Mouse (Mus musculus): ENCODE results near the gene Pigq.
A peak's percentile ranks its signal among the peaks of the same experiment; 100 is the strongest.

The Pigq gene

GRCm38 (mm10) chr17:25925348-25925747 is 19.4 kb downstream of the Pigq start:
- DNase-seq (ENCODE audit: low read depth, low spot score), result no peak

DNA sequence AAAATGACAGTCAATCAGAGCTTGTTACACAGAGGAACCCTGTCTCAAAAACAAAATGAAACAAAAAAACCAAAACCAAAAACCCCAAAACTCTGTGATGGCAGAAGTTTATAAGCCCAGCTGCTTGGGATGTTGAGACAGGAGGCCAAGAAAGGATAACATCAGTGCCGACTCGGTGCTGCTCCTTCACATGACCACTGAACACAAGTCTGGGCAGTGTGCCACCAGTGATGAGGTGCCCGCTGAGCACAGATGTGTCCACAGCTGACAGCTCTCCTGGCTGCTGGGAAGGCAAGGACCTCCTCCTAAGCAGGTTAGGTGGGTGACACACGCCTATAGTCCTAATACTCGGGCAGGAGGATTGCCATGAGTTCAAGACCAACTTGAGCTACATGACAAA is 22.6 kb downstream of the Pigq start:
- no peak for DNase-seq (ENCODE audit: low read depth, low spot score)

DNA sequence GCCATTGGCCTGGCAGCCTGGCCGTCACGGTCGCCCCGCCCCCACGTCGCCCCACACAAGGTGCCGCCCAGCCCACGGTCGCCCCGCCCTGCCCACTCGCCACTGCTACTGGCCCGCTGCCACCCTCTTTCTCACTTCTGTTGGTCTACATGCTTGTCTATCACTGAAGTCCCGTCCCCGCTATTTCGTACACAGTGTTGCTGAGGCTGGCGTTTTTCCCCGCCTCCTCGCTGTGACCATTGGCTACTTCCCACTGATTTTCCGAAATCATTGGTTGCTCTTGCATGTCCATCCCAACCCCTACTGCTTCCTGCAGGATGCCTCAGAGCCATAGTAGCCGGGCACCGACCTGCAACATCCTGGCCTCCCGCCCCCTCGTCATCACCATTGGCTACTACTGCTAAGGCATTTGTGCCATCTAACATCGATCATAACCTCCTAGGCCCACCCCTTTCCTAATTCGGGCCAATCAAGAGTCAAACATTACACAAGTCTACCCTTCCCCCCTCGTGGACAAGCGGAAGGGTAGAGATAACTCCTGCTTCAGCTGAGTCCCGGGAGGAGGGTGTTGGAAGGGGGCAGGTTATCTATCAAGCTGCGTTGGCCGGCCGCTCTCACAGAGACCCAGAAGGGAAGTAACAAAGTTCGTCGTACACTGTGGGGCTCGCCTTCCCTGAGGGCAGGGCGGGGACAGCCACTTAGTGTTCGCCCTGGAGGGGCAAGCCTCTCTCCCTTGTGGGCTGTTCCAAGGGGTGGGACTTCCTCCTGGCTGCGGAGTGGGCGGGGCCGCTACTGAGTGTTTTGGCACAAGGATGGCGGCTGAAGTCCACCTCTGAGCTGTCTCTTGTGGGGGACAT is 24.7 kb downstream of the Pigq start:
- peak; percentile 99 for DNase-seq (ENCODE audit: low read depth, low spot score)

- DNase-seq (ENCODE audit: low read depth, low spot score), result peak; percentile 47
Measured at GRCm38 (mm10) chr17:25919144-25919785, 25.5 kb downstream of the Pigq start, which contains the start of gene Rab40c. Rab40c (minus strand) TSS chr17:25919727.

DNA sequence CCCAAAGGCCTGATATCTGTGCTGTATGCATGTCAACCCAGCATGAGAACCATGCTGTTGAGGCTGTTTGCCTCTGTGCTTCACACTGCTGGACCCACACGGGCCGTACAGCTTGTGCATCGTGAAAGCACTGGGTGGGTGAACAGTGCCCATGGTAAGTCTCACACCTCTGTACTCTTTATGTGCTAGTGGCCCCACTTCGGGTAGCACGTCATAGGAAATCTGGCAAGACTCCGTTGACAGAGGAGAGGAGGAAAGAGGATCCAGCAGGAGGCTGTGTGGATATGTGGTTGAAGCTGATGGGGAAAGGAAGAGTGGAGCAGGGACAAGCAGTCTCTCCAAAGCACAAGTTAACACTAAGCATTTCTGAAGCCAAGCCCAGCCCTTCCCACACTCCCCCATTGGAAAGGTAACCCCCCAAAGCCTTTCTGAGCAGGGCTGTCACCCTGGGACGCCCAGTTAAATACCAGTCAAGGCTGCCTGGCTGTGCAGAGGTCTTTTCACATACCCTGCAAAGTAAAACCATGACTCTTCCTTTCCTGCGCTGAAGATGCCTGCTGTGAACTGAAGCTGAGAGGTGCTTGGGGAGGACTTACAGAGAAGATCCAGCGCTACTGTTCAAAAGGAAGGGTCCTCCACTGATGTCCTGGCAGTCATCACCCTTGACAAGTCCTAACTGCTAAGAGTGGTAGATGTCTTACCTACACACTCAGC is 26.5 kb downstream of the Pigq start:
- DNase-seq (ENCODE audit: low read depth, low spot score), result no peak

DNA sequence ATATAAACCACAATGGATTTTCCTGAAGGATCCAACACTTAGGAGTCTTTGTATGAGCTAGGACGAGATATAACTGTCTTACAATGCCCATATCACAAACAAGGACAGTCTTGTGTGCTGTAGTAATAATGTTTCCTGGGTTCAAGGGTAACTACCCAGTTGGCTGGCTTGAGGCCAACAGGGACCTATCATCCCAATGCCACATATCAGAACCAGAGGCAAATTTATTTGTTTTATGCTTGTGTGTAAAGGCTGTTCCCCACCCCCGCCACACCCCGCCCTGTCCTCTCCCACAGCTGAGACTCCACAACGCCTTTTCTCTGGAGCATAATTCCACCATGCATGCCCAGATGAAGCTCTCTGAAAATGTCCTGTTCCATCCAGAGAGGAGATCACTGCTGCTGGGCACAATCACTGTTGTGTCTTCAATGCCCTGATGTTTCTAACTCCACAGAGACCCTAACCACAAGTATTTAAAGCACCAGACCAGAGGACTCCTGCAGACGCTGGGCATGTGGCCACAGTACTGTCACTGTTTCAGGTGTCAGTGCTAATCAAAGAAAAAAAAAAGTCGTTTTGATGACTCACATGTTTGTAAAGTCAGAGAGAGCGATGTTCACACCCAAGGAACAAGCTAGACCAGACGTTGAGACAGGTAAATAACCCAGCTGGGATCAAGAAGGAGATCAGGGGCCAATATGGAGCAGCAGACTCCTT is 27.6 kb downstream of the Pigq start:
- DNase-seq (ENCODE audit: low read depth, low spot score), result no peak

GRCm38 (mm10) chr17:25914295-25914694 is 30.4 kb downstream of the Pigq start:
- DNase-seq (ENCODE audit: low read depth, low spot score), result no peak

DNA sequence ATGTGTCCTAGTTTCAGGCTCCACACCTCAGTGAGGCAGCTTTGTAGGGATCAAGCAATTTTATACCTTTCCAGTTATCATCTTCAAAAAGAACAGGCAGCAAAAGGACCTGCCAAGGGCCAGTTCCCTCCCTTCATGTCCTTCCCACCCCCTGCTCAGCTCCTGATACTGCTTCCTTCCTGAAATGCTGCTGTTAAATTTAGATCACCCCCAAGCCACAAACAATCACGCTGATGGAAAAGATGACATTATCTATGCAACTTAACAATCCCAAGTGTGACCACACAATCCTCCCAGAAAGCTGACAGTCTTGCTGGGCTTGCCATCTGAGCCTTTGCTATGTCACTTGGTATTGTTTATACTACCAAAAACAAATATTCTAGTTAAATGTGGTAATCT is 30.9 kb downstream of the Pigq start:
- no peak for DNase-seq (ENCODE audit: low read depth, low spot score)

DNA sequence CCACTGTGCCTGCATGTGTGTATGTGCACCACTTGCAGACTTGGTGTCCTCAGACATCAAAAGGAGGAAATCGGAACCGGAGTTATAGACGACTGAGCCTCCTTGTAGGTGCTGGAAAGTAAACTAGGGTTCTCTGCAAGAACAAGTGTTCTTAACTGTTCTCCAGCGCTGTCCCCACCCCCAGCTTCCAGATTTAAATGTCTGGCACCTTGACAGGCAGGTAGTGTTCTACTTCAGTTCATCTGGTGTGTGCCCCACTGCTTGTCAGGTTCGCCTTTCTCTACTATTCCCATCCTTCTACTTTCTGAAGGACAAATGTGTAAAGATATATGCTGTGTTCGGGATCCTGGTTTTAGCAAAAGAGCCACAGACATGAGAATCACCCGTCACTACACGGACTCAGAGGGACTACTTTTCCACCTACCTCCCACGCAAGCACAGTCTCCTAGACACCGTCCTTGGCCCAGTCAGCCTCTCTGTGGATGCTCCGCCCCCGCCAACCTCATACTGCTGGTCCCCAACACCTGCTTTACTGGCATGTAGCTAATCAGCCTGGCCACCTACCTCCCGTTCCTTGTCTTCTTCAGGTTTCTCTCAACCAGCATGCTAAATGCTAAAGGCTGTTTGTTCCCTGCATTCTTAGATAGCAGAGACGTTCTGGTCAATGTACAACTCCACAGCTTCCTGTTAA is 31.4 kb downstream of the Pigq start:
- no peak for DNase-seq (ENCODE audit: low read depth, low spot score)

- no peak for DNase-seq (ENCODE audit: low read depth, low spot score)
Measured at GRCm38 (mm10) chr17:25911816-25912215, 32.9 kb downstream of the Pigq start.

DNA sequence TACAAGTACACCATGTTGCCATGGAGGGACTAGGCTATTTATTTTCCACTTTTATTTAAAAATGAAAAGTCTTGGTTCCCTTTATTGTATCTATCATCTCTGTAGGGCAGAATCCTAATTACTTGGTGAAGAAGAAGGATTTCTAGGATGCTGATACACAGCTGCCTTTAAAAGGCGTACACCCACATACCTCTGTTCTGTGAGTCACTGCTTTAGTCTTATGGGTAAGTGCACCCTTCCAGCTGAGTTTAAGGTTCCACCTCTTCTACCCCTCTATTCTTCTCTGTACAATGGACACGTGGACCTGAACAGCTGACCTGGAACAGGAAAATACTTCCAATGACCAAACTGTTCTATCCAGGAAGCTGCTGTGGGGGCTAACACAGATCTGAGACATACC is 37.1 kb downstream of the Pigq start:
- no peak for DNase-seq (ENCODE audit: low read depth, low spot score)

DNA sequence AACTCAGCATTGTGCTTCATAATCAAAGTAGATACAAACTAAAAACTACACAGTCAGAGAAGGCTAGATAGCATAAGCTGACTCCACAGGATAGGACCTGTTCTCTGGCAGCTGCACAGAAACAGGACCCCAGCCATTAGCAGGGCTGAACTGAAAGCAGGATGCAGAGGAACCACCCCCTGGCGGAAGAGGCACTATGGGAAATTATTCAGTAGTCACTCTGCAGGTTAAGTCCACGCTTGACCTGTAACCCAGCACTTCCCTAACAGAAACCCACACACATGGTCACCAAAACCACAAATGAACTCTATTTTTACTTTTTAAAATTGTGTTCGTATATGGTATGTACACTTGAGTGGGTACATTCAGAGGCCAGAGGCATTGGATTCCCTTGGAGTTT is 41.7 kb downstream of the Pigq start:
- no peak for DNase-seq (ENCODE audit: low read depth, low spot score)

- no peak for DNase-seq (ENCODE audit: low read depth, low spot score)
Measured at GRCm38 (mm10) chr17:25900193-25900592, 44.5 kb downstream of the Pigq start.

DNA sequence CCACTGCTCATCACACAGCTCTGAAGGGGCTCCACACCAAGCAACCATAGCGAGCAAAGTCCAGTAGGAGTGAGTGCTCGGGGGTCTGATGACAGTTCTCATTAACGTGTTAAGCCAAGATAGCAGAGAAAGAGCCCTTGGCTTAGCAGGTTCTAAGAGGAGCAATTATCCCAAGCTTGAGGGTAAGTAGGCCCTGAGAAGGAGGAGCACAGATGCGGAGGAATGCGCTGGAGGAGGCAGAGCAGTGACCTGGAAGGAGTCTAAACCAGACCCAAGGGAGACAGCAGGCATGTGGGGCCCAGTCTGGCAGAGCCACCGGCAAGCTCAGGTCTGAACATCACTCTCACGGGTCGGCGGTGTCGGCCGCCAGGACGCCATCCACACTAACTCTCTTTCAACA is 48.8 kb downstream of the Pigq start:
- DNase-seq (ENCODE audit: low read depth, low spot score), result no peak

DNA sequence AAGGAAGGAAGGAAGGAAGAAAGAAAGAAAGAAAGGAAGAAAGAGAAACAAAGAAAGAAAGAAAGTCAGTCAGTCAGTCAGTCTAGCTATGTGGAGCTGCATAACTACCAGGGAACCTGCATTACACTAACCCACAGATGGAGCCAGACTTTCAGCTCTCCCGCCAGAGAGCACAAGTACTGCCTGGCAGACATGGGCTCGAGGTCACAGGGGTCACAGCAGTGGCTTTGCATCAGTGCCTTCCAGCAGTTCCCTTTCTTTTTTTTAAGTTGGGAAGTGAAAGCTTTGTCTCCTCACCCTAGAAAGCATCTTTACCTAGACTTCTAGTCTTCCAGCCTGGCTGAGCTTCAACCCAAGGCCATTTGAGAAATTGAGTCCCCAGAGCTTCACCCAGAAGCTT is 49.3 kb downstream of the Pigq start:
- no peak for DNase-seq (ENCODE audit: low read depth, low spot score)

DNA sequence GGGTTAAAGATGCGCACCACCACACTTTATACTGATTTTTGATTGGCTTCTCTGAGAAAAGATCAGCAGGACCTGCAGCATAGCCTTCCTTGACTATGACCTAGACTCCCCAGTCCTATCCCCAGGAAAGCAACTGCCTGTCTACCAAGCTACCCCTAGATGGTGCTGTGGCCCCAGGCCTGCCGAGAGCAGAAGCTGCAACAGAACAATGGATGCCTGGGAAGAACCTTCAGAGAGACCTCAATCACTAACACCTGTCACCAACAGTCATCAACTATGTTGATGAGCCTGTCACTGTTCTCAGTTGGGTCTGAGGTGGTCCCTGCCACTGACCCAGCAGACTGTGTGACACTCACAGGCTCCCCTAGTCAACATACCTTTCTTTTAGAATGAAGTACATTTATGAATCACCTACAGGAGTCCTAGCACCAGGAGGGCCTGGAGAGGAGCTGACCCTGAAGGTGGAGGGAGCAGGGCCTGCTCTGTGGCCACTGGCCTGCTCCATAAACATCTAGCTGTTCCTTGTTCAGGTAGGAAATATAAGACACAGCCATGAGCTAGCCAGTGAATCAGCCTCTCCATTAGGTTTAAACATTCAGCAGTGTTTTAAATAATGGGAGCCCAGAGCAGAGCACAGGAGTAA is 50.6 kb downstream of the Pigq start:
- peak; percentile 79 for DNase-seq (ENCODE audit: low read depth, low spot score)

GRCm38 (mm10) chr17:25888837-25889236 is 55.9 kb downstream of the Pigq start:
- DNase-seq (ENCODE audit: low read depth, low spot score), result no peak

DNA sequence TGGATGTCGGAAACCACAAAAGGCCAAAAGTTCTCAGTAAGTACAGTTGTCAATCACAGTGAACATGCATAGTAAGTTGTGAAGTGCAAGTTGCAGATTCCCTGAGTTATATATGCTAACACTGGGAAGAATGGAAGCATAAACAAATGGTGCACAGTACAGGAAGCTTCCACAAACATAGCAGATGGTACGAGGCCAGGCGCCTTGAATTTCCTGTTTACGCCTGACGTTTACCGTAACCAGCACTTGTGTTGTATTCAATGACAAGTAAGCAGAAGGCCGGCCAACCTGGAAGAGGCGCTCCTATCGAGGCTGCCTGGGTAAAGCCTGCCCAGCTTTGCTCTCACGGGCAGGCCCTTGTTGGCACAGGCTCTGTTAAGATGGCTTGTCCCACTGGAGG is 57.3 kb downstream of the Pigq start:
- no peak for DNase-seq (ENCODE audit: low read depth, low spot score)

GRCm38 (mm10) chr17:25886806-25887205 is 57.9 kb downstream of the Pigq start:
- DNase-seq (ENCODE audit: low read depth, low spot score), result no peak

DNA sequence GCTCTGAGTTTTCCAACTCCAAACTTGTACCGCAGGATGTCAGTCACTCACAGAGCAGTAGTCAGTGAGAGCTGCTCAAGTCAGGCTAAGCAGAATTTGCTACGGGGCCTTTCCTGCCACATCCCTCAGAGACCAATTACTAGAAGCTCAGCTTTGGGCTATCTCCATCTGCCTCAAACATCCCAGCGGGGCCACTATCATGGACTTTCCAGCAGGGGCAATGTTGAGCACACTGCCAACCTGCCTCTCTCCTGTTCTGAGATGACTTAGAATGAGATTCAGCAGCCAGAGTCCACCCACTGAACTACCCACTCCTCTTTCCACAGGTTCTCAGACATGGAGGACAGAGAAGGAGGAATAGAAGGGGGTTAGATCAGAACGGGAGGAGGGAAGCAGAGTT is 59.1 kb downstream of the Pigq start:
- DNase-seq (ENCODE audit: low read depth, low spot score), result no peak

- DNase-seq (ENCODE audit: low read depth, low spot score), result no peak
Measured at GRCm38 (mm10) chr17:25883824-25884223, 60.9 kb downstream of the Pigq start.

All from mesoderm, embryonic 11.5 days (tissue).